Mouse (Mus musculus): ENCODE results near the gene Esrp2.
A peak's percentile ranks its signal among the peaks of the same experiment; 100 is the strongest.

Esrp2 gene

GRCm38 (mm10) chr8:106147868-106148565, 11.2 kb upstream of the Esrp2 start:
- no peak for DNase-seq (ENCODE audit: low spot score in 2 of 2)

- DNase-seq (ENCODE audit: low spot score in 2 of 2), result no peak
Measured at GRCm38 (mm10) chr8:106146014-106146413, 9.2 kb upstream of the Esrp2 start.

- DNase-seq (ENCODE audit: low spot score in 2 of 2), result no peak
Measured at GRCm38 (mm10) chr8:106145331-106145730, 8.6 kb upstream of the Esrp2 start.

- DNase-seq (ENCODE audit: low spot score in 2 of 2), result peak; percentile 46 to 90
Measured at GRCm38 (mm10) chr8:106140769-106141168, 4.0 kb upstream of the Esrp2 start.

GRCm38 (mm10) chr8:106140191-106140590, 3.4 kb upstream of the Esrp2 start:
- no peak for DNase-seq (ENCODE audit: low spot score in 2 of 2)

GRCm38 (mm10) chr8:106138616-106139015, 1.8 kb upstream of the Esrp2 start:
- no peak for DNase-seq (ENCODE audit: low spot score in 2 of 2)

GRCm38 (mm10) chr8:106137906-106138477, 1.2 kb upstream of the Esrp2 start:
- no peak for DNase-seq (ENCODE audit: low spot score in 2 of 2)

- no peak for DNase-seq (ENCODE audit: low spot score in 2 of 2)
Measured at GRCm38 (mm10) chr8:106137218-106137905, 588 bp upstream of the Esrp2 start.

GRCm38 (mm10) chr8:106135672-106136071, 1.1 kb downstream of the Esrp2 start:
- no peak for DNase-seq (ENCODE audit: low spot score in 2 of 2)

- no peak for DNase-seq (ENCODE audit: low spot score in 2 of 2)
Measured at GRCm38 (mm10) chr8:106134751-106135571, 1.8 kb downstream of the Esrp2 start.

- DNase-seq (ENCODE audit: low spot score in 2 of 2), result no peak
Measured at GRCm38 (mm10) chr8:106133946-106134345, 2.8 kb downstream of the Esrp2 start.

- no peak for DNase-seq (ENCODE audit: low spot score in 2 of 2)
Measured at GRCm38 (mm10) chr8:106133526-106133925, 3.2 kb downstream of the Esrp2 start.

- no peak for DNase-seq (ENCODE audit: low spot score in 2 of 2)
Measured at GRCm38 (mm10) chr8:106132356-106132755, 4.4 kb downstream of the Esrp2 start.

GRCm38 (mm10) chr8:106131488-106132222, 5.1 kb downstream of the Esrp2 start:
- no peak for DNase-seq (ENCODE audit: low spot score in 2 of 2)

GRCm38 (mm10) chr8:106131021-106131420, 5.8 kb downstream of the Esrp2 start:
- DNase-seq (ENCODE audit: low spot score in 2 of 2), result no peak

- DNase-seq (ENCODE audit: low spot score in 2 of 2), result no peak
Measured at GRCm38 (mm10) chr8:106130505-106130904, 6.3 kb downstream of the Esrp2 start.

- DNase-seq (ENCODE audit: low spot score in 2 of 2), result no peak
Measured at GRCm38 (mm10) chr8:106129997-106130396, 6.8 kb downstream of the Esrp2 start.

GRCm38 (mm10) chr8:106129232-106129930, 7.4 kb downstream of the Esrp2 start:
- no peak for DNase-seq (ENCODE audit: low spot score in 2 of 2)

- DNase-seq (ENCODE audit: low spot score in 2 of 2), result no peak
Measured at GRCm38 (mm10) chr8:106127882-106128410, 8.8 kb downstream of the Esrp2 start.

GRCm38 (mm10) chr8:106127054-106127453, 9.7 kb downstream of the Esrp2 start:
- no peak for DNase-seq (ENCODE audit: low spot score in 2 of 2)

GRCm38 (mm10) chr8:106126055-106126454, 10.7 kb downstream of the Esrp2 start:
- DNase-seq (ENCODE audit: low spot score in 2 of 2), result no peak
